In genomic region chr1:72946235-72946634, GRCm38 (mm10) we compare ENCODE assay signal across 14 mouse cellular contexts.
A peak's percentile ranks its signal among the peaks of the same experiment; 100 is the strongest.
DNase-seq lines count a peak whose midpoint lies in the region; ATAC-seq and TF ChIP-seq lines count a peak whose summit lies in the region.
"Had no signal": no experiment of that assay in that cellular context is flagged by ENCODE, and none has a peak within 500 bp of the region (broad histone marks: within the 10 kb centered on the region; RNA-seq: fewer than 3 reads in every experiment).

No protein-coding gene starts in this region.

- no peaks in the 10 kb centered on the region for H3K9me3 ChIP-seq in heart, embryonic 16.5 days (replicated peaks; ENCODE audit: control insufficient read depth, low read length)
- no peaks in the 10 kb centered on the region for H3K9me3 ChIP-seq in lung, embryonic 15.5 days
- no peaks in the 10 kb centered on the region for H3K9me3 ChIP-seq in limb, embryonic 14.5 days (ENCODE audit: control insufficient read depth, low read length)
- H3K9me3 ChIP-seq: forebrain, embryonic 12.5 days; hindbrain, embryonic 15.5 days had no signal

- no peak for TF ChIP-seq POLR2A in limb, embryonic 14.5 days (IDR thresholded peaks at IDR 0.05; ENCODE audit: borderline replicate concordance, extremely low read depth, insufficient read depth, insufficient read length)

- H3K27ac ChIP-seq in heart, embryonic 16.5 days (ENCODE audit: low read length): 0 out of 2 replicates have a peak overlapping the region, but pooled peaks have one; percentile 20
- H3K27ac ChIP-seq in lung, embryonic 15.5 days: peak overlapping the region; percentile 72
- H3K27ac ChIP-seq in limb, embryonic 14.5 days (replicated peaks; ENCODE audit: low read depth, low read length): 0 out of 2 replicates have a peak overlapping the region, but pooled peaks have one; percentile 43
- H3K27ac ChIP-seq: forebrain, embryonic 12.5 days; hindbrain, embryonic 15.5 days; layer of hippocampus, adult 2 months had no signal

- H3K27me3 ChIP-seq in heart, embryonic 16.5 days (ENCODE audit: control insufficient read depth, insufficient read depth, low read length): no peaks in the 10 kb centered on the region
- no peaks in the 10 kb centered on the region for H3K27me3 ChIP-seq in lung, embryonic 15.5 days
- H3K27me3 ChIP-seq in limb, embryonic 14.5 days (ENCODE audit: control insufficient read depth, insufficient read depth, low read length): no peaks in the 10 kb centered on the region
- H3K27me3 ChIP-seq: forebrain, embryonic 12.5 days; hindbrain, embryonic 15.5 days had no signal

- intact Hi-C loops in heart, postnatal 14 days (cut with DNase I): no loop called here

- no peak for DNase-seq in heart, postnatal 14 days
- DNase-seq in lung, postnatal 36 days: no peak
- peak; percentile 68 for DNase-seq in embryo, embryonic 9.5 days (ENCODE audit: extremely low spot score)
- no peak for DNase-seq in limb, embryonic 14.5 days (ENCODE audit: low spot score)
- DNase-seq: cerebellum, postnatal 14 days; liver, postnatal 0 days; right cerebral cortex, adult 18-20 months; thymus, postnatal 14 days had no signal

- WGBS in heart, embryonic 16.5 days: 19% methylated on average over 4 of the region's 4 CpGs
- 15% methylated on average over 4 of the region's 4 CpGs for WGBS in lung, embryonic 15.5 days
- 22% methylated on average over 4 of the region's 4 CpGs for WGBS in limb, embryonic 14.5 days

- ATAC-seq in heart, embryonic 16.5 days (replicated peaks; ENCODE audit: extremely low read depth, insufficient read depth, low FRiP score): no peak
- ATAC-seq in lung, embryonic 15.5 days (ENCODE audit: borderline replicate concordance, extremely low read depth, low FRiP score, low TSS enrichment): no peak
- no peak for ATAC-seq in limb, embryonic 14.5 days (ENCODE audit: low FRiP score, low read depth)
- ATAC-seq in erythroid progenitor cell, adult 5-6 weeks (replicated peaks; ENCODE audit: low FRiP score, poor library complexity, severe bottlenecking): no peak
- ATAC-seq: liver, postnatal 0 days had no signal

- H3K4me1 ChIP-seq in heart, embryonic 16.5 days (ENCODE audit: control insufficient read depth, insufficient read depth, low read length): peaks cover 44% of the 10 kb centered on the region
- peaks cover 29% of the 10 kb centered on the region for H3K4me1 ChIP-seq in lung, embryonic 15.5 days
- H3K4me1 ChIP-seq in limb, embryonic 14.5 days (ENCODE audit: control insufficient read depth, insufficient read depth, low read length): peaks cover 15% of the 10 kb centered on the region

- no peak overlapping the region for H3K4me2 ChIP-seq in heart, embryonic 16.5 days (ENCODE audit: low read depth, low read length)
- H3K4me2 ChIP-seq in lung, embryonic 15.5 days: no peak overlapping the region
- H3K4me2 ChIP-seq in limb, embryonic 14.5 days (replicated peaks; ENCODE audit: low read depth, low read length, severe bottlenecking): no peak overlapping the region

- H3K9ac ChIP-seq in heart, embryonic 16.5 days (ENCODE audit: low read length): no peak overlapping the region
- no peak overlapping the region for H3K9ac ChIP-seq in lung, embryonic 15.5 days
- H3K9ac ChIP-seq in limb, embryonic 14.5 days (ENCODE audit: low read depth, low read length, severe bottlenecking): no peak overlapping the region
- H3K9ac ChIP-seq: forebrain, embryonic 12.5 days; hindbrain, embryonic 15.5 days; liver, postnatal 0 days had no signal

- H3K36me3 ChIP-seq in heart, embryonic 16.5 days (ENCODE audit: control insufficient read depth, insufficient read depth): no peaks in the 10 kb centered on the region
- H3K36me3 ChIP-seq in lung, embryonic 15.5 days: no peaks in the 10 kb centered on the region
- H3K36me3 ChIP-seq in limb, embryonic 14.5 days (ENCODE audit: control insufficient read depth, insufficient read depth, low read length): no peaks in the 10 kb centered on the region
- H3K36me3 ChIP-seq: forebrain, embryonic 12.5 days; hindbrain, embryonic 15.5 days had no signal

- H3K4me3 ChIP-seq in heart, embryonic 16.5 days (ENCODE audit: low read length): no peak overlapping the region
- H3K4me3 ChIP-seq in lung, embryonic 15.5 days: no peak overlapping the region
- H3K4me3 ChIP-seq in limb, embryonic 14.5 days (replicated peaks; ENCODE audit: low read length): no peak overlapping the region
- H3K4me3 ChIP-seq: hindbrain, embryonic 15.5 days; layer of hippocampus, adult 2 months had no signal

Comparison
In these comparisons a context has a peak if more than half of its experiments do, and no peak if none do; other contexts are left out.
1. H3K27ac ChIP-seq: peak in every context shown above with its lines; median percentile 72 in lung, embryonic 15.5 days; 43 in limb, embryonic 14.5 days; 20 in heart, embryonic 16.5 days.